Mouse (Mus musculus) ES-E14 (cell line): ENCODE data around the gene Wfdc21. TPM values are rescaled to one million over a fixed set of nuclear protein-coding genes. Genes with fewer than 3 reads are reported as not detected.

ENCODE experiments used
- DNase-seq: peaks from one replicate; pipeline ENCODE4 v3.0.0-alpha.2; 2013; ENCODE audit warnings: low read depth, low spot score
- H3K27ac ChIP-seq: 2 replicates; pipeline ENCODE4 v1.5.1; 2012; ENCODE audit warnings: low read depth, mild to moderate bottlenecking, low read length, moderate library complexity, mixed read lengths; ENCODE audit not compliant: poor library complexity, insufficient read depth, severe bottlenecking
- H3K36me3 ChIP-seq: 2 replicates; pipeline ENCODE4 v1.6.1; 2012; ENCODE audit warnings: mild to moderate bottlenecking, low read length, moderate library complexity, mixed read lengths; ENCODE audit not compliant: control insufficient read depth, poor library complexity, insufficient read depth, severe bottlenecking
- H3K4me1 ChIP-seq, 2 experiments: fragments of 150-350 bp in 1 of 2; sonication (generic) in 1 of 2; 2 replicates each; pipeline ENCODE4 v1.6.1; 2012; ENCODE audit warnings: low read length in 2 of 2, mild to moderate bottlenecking in 1 of 2, mixed read lengths in 1 of 2; ENCODE audit not compliant: control insufficient read depth in 2 of 2, insufficient read depth in 2 of 2, poor library complexity in 1 of 2
- H3K4me3 ChIP-seq, 2 experiments: fragments of 150-350 bp in 1 of 2; sonication (generic) in 1 of 2; 2 replicates each; pipeline ENCODE4 v1.5.1; 2012; ENCODE audit warnings: low read length in 2 of 2, low read depth in 1 of 2, mild to moderate bottlenecking in 1 of 2, mixed read lengths in 1 of 2; ENCODE audit not compliant: insufficient read depth in 1 of 2, poor library complexity in 1 of 2, severe bottlenecking in 1 of 2
- H3K9ac ChIP-seq: 2 replicates; pipeline ENCODE4 v1.6.1; 2012; ENCODE audit warnings: low read depth, mild to moderate bottlenecking, low read length, mixed read lengths; ENCODE audit not compliant: poor library complexity, insufficient read depth, severe bottlenecking
- H3K9me3 ChIP-seq: fragments of 150-350 bp; sonication (generic); 2 replicates; pipeline ENCODE4 v1.6.1; 2012; ENCODE audit warnings: low read depth, mild to moderate bottlenecking, low read length; ENCODE audit not compliant: control insufficient read depth, insufficient read depth
- CHD2 ChIP-seq: IDR thresholded peaks from 2 replicates; pipeline ENCODE4 v1.6.1; 2014; ENCODE audit warnings: mild to moderate bottlenecking, low read depth, low read length, inconsistent platforms
- HCFC1 ChIP-seq: IDR thresholded peaks from 2 replicates; pipeline ENCODE4 v1.6.1; 2012; ENCODE audit warnings: low read length, inconsistent platforms, borderline replicate concordance; ENCODE audit not compliant: insufficient read depth
- MAFK ChIP-seq: IDR thresholded peaks from 2 replicates; pipeline ENCODE4 v1.6.1; 2014; ENCODE audit warnings: mild to moderate bottlenecking, low read depth, low read length, inconsistent platforms; ENCODE audit not compliant: insufficient read depth
- ZC3H11A ChIP-seq: IDR thresholded peaks from 2 replicates; pipeline ENCODE4 v1.6.1; 2012; ENCODE audit warnings: low read depth, mild to moderate bottlenecking, inconsistent platforms, low read length, borderline replicate concordance
- ZNF384 ChIP-seq: IDR thresholded peaks from 2 replicates; pipeline ENCODE4 v1.6.1; 2012; ENCODE audit warnings: low read depth, low read length, inconsistent platforms
- in situ Hi-C, 2 experiments: fragments of 600-800 bp; cut with MboI; formaldehyde crosslinking; loops; one replicate each; pipeline ENCODE4 v1.15.1; 2025; ENCODE audit warnings: low sequenced_read_pairs in 2 of 2, inconsistent platforms in 1 of 2; ENCODE audit not compliant: unreplicated experiment in 2 of 2
- total RNA-seq: library from RNA; depleted of rRNA; stranded (reverse); fragments of 300-350 nt; gene quantifications from 2 replicates; pipeline ENCODE4 v1.2.3, GENCODE M21; 2012; rRNA removed

The Wfdc21 gene
- total RNA-seq = not detected in 2 replicates

DNA sequence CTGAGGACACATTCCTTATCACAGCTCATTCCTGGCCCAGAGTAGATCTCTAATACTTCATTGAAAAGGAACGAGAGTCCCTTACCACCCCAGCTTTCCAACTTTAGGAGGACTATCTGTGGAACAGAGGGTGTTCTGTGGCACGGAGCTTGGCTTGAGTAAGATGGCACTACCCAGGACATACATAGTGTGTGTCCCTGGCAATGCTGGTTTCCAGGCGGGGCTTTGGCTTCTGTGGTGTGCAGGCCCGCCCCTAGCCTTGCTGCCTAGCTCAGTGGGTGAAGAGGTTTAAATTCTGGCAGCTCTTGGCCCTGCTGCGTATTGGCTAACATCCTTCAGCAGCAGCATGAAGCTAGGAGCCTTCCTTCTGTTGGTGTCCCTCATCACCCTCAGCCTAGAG, at the start of gene Wfdc21:
Gene Wfdc21, plus strand, starts transcription at position 260 of the 400 bp plus-strand sequence.
- no peak for TF ChIP-seq MAFK
- no peak for TF ChIP-seq ZC3H11A
- TF ChIP-seq ZNF384 = no peak
- Histone ChIP-seq H3K9ac (no peak within 1 kb of the TSS), H3K27ac (no peak within 1 kb of the TSS), H3K4me1 (no peaks in the 10 kb centered on the region), H3K36me3 (no peaks in the 10 kb centered on the region), H3K9me3 (no peaks in the 10 kb centered on the region), H3K4me3 (no peak within 1 kb of the TSS)
- no peak for DNase-seq
- in situ Hi-C loops = loop anchor here in 1 of 2 experiments (25.0 kb wide), 1 partner anchor 184 kb away; no protein-coding TSS in a partner anchor

DNA sequence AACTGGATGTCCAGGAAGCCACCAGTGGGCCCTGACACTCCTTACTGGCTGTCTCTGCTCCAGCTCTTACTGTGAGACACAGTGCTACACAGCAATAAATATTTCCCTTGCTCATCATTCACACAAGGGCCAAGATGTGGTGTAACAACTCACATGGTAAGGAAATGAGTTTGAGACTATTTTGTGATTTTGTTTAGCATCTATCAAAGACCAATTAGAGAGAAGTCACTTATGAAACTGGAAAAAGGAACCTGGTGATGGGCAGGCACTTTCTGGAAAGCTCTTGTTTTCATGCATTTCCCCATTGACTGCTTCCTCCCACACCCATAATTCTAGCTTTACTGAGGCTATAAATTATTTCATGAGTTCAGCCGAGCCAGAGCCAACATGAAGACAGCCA, 43.0 kb upstream of the Wfdc21 start, which contains the start of gene Wfdc17:
Gene Wfdc17, plus strand, starts transcription at position 287 of the 400 bp plus-strand sequence.
- H3K9ac ChIP-seq = no peak within 1 kb of the TSS
- in situ Hi-C loops = no loop called here
- no peak for DNase-seq
- no peaks in the 10 kb centered on the region for H3K9me3 ChIP-seq
- no peak within 1 kb of the TSS for H3K27ac ChIP-seq
- H3K36me3 ChIP-seq = no peaks in the 10 kb centered on the region
- H3K4me1 ChIP-seq = no peaks in the 10 kb centered on the region
- TF ChIP-seq ZC3H11A (no peak), MAFK (no peak), ZNF384 (no peak), CHD2 (no peak), HCFC1 (no peak)
- no peak within 1 kb of the TSS for H3K4me3 ChIP-seq

DNA sequence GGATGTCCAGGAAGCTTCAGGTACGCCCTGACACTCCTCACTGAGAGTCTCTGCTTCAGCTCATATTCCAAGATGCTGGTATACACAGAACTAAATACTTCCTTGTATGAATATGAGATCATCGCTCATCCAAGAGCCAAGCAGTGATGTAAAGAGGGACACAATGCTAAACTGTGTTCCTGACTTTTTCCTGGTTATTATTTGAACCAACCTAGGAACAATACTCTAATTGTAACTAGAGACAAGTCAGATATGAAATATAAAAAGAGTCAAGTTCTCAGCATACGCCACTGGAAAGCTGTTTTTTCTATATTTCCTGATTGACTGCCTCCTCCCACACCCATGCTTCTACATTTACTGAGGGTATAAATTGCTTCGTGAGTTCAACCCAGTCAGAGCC, 38.0 kb upstream of the Wfdc21 start, which contains the start of gene Wfdc18:
Gene Wfdc18, plus strand, starts transcription at position 301 of the 400 bp plus-strand sequence.
- TF ChIP-seq ZC3H11A = no peak
- no peak for TF ChIP-seq MAFK
- no peak for TF ChIP-seq HCFC1
- no peak for TF ChIP-seq ZNF384
- no peak for TF ChIP-seq CHD2
- Histone ChIP-seq H3K4me3 (no peak within 1 kb of the TSS), H3K9ac (no peak within 1 kb of the TSS), H3K9me3 (no peaks in the 10 kb centered on the region), H3K27ac (no peak within 1 kb of the TSS), H3K36me3 (no peaks in the 10 kb centered on the region), H3K4me1 (no peaks in the 10 kb centered on the region)
- in situ Hi-C loops = no loop called here
- DNase-seq = no peak

DNA sequence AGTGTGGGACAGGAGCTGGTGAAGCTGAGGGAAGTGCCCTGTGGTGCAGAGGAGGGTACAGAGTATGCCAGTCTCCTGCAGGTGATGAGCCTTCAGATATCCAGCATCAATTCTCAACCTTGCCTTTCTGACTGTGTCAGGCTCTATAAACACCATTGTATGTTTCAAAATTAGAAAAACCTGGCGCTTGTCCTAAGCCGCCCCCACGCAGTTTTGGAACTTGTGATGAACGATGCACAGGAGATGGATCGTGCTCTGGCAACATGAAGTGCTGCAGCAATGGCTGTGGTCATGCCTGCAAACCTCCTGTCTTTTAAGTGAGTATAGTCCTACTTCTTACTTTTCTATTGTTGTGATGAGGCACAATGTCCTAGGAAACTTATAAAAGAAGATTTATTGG, 37.1 kb upstream of the Wfdc21 start:
- DNase-seq = no peak
- TF ChIP-seq MAFK (no peak), CHD2 (no peak)
- Histone ChIP-seq H3K36me3 (no peaks in the 10 kb centered on the region), H3K9me3 (no peaks in the 10 kb centered on the region), H3K4me3 (no peak overlapping the region), H3K27ac (no peak overlapping the region), H3K9ac (no peak overlapping the region), H3K4me1 (no peaks in the 10 kb centered on the region)
- in situ Hi-C loops = no loop called here

DNA sequence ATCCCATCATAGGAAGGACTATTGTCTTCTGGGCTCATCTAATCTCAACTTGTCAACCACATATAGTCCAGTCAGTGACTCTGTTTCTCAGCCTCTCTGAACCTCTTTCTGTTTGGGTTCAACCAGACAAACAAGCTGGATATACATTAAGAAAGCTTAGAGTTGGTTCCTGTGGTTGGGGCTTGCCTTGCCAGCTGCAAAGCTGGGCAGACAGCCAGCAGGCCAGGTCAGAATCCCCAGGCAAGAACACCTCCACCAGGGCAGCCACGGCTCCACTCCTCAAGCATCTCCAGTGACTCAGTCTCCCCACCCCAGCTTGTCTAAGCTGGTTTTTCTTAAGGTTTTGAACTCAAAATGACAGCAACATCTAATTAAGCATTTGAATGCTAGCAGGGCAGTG, 34.1 kb upstream of the Wfdc21 start:
- in situ Hi-C loops = no loop called here
- Histone ChIP-seq H3K9ac (no peak overlapping the region), H3K4me1 (no peaks in the 10 kb centered on the region), H3K9me3 (no peaks in the 10 kb centered on the region), H3K4me3 (no peak overlapping the region), H3K36me3 (no peaks in the 10 kb centered on the region), H3K27ac (no peak overlapping the region)
- no peak for DNase-seq
- no peak for TF ChIP-seq ZC3H11A
- no peak for TF ChIP-seq ZNF384
- TF ChIP-seq MAFK = no peak
- TF ChIP-seq CHD2 = no peak
- TF ChIP-seq HCFC1 = no peak
